Mouse (Mus musculus): ENCODE results near the gene Zfp629. TPM values are rescaled to one million over a fixed set of nuclear protein-coding genes. Genes with fewer than 3 reads are reported as not detected.

Gene Zfp629
- polyA plus RNA-seq, 1 experiment from 2014 or later: 30.8 TPM

Other genes starting within 250 kb of the Zfp629 start
- 8.4 and 9.3 TPM in 2 replicates for gene Zfp747, start 239.7 kb downstream of the Zfp629 start, polyA plus RNA-seq (2015; fragmentation: Nextera tagmentation; extraction: Ambion mirVana)
- gene 9130019O22Rik, start 228.6 kb downstream of the Zfp629 start, polyA plus RNA-seq (2015; fragmentation: Nextera tagmentation; extraction: Ambion mirVana): 5.7 and 6.2 TPM in 2 replicates
- gene E430018J23Rik, start 222.2 kb downstream of the Zfp629 start, polyA plus RNA-seq (2015; fragmentation: Nextera tagmentation; extraction: Ambion mirVana): 5.9 and 8.4 TPM in 2 replicates
- gene Zfp764, start 209.0 kb downstream of the Zfp629 start, polyA plus RNA-seq (2015; fragmentation: Nextera tagmentation; extraction: Ambion mirVana): 5.1 and 5.2 TPM in 2 replicates
- 34.8 and 35.6 TPM in 2 replicates for gene Zfp688, start 193.7 kb downstream of the Zfp629 start, polyA plus RNA-seq (2015; fragmentation: Nextera tagmentation; extraction: Ambion mirVana)
- 16.1 and 16.3 TPM in 2 replicates for gene Zfp689, start 166.6 kb downstream of the Zfp629 start, polyA plus RNA-seq (2015; fragmentation: Nextera tagmentation; extraction: Ambion mirVana)
- gene Prr14, start 156.2 kb downstream of the Zfp629 start, polyA plus RNA-seq (2015; fragmentation: Nextera tagmentation; extraction: Ambion mirVana): 47.5 and 52.3 TPM in 2 replicates
- gene Fbrs, start 136.6 kb downstream of the Zfp629 start, polyA plus RNA-seq (2015; fragmentation: Nextera tagmentation; extraction: Ambion mirVana): 11.7 and 14.9 TPM in 2 replicates
- 50.3 and 68.8 TPM in 2 replicates for gene Srcap, start 103.8 kb downstream of the Zfp629 start, polyA plus RNA-seq (2015; fragmentation: Nextera tagmentation; extraction: Ambion mirVana)
- 20.6 and 21.0 TPM in 2 replicates for gene Gm42715, start 96.2 kb downstream of the Zfp629 start, polyA plus RNA-seq (2015; fragmentation: Nextera tagmentation; extraction: Ambion mirVana)
- 6.3 and 8.3 TPM in 2 replicates for gene Tmem265, start 54.4 kb downstream of the Zfp629 start, polyA plus RNA-seq (2015; fragmentation: Nextera tagmentation; extraction: Ambion mirVana)
- 59.4 and 63.2 TPM in 2 replicates for gene Phkg2, start 42.5 kb downstream of the Zfp629 start, polyA plus RNA-seq (2015; fragmentation: Nextera tagmentation; extraction: Ambion mirVana)
- 13.0 and 14.5 TPM in 2 replicates for gene Ccdc189, start 27.2 kb downstream of the Zfp629 start, polyA plus RNA-seq (2015; fragmentation: Nextera tagmentation; extraction: Ambion mirVana)
- gene Rnf40, start 27.0 kb downstream of the Zfp629 start, polyA plus RNA-seq (2015; fragmentation: Nextera tagmentation; extraction: Ambion mirVana): 53.3 and 54.4 TPM in 2 replicates
- 39.2 and 52.2 TPM in 2 replicates for gene Bcl7c, start 93.1 kb upstream of the Zfp629 start, polyA plus RNA-seq (2015; fragmentation: Nextera tagmentation; extraction: Ambion mirVana)
- 1.6 and 3.0 TPM in 2 replicates for gene Ctf1, start 96.9 kb upstream of the Zfp629 start, polyA plus RNA-seq (2015; fragmentation: Nextera tagmentation; extraction: Ambion mirVana)
- gene Ctf2, start 116.4 kb upstream of the Zfp629 start, polyA plus RNA-seq (2015; fragmentation: Nextera tagmentation; extraction: Ambion mirVana): 0.14 and 0.17 TPM in 2 replicates
- 10.6 and 11.6 TPM in 2 replicates for gene Fbxl19, start 128.7 kb upstream of the Zfp629 start, polyA plus RNA-seq (2015; fragmentation: Nextera tagmentation; extraction: Ambion mirVana)
- 5.9 and 6.1 TPM in 2 replicates for gene Orai3, start 154.0 kb upstream of the Zfp629 start, polyA plus RNA-seq (2015; fragmentation: Nextera tagmentation; extraction: Ambion mirVana)
- 19.7 and 22.7 TPM in 2 replicates for gene Setd1a, start 160.9 kb upstream of the Zfp629 start, polyA plus RNA-seq (2015; fragmentation: Nextera tagmentation; extraction: Ambion mirVana)
- not detected in 2 replicates for gene Gm49388, start 169.8 kb upstream of the Zfp629 start, polyA plus RNA-seq (2015; fragmentation: Nextera tagmentation; extraction: Ambion mirVana)
- gene Hsd3b7, start 184.8 kb upstream of the Zfp629 start, polyA plus RNA-seq (2015; fragmentation: Nextera tagmentation; extraction: Ambion mirVana): 8.6 and 9.2 TPM in 2 replicates
- gene Stx4a, start 208.5 kb upstream of the Zfp629 start, polyA plus RNA-seq (2015; fragmentation: Nextera tagmentation; extraction: Ambion mirVana): 15.6 and 24.1 TPM in 2 replicates
- 33.3 and 34.2 TPM in 2 replicates for gene Stx1b, start 208.8 kb upstream of the Zfp629 start, polyA plus RNA-seq (2015; fragmentation: Nextera tagmentation; extraction: Ambion mirVana)